Mouse (Mus musculus) neural tube, embryonic 13.5 days (tissue): Measurements from ENCODE around the gene Fuca2. TPM values are rescaled to one million over a fixed set of nuclear protein-coding genes. Genes with fewer than 3 reads are reported as not detected.
"Not testable (repeated sequence)": the region's sequence is repeated elsewhere in the genome, so short reads cannot be mapped to it uniquely, and the experiment has no call there.

ENCODE experiments used
- ATAC-seq: fragments of 200-750 bp; cut with Nextera tagmentation; 2 replicates; pipeline ENCODE4 v1.8.0; 2017; ENCODE audit warnings: low read depth, mild to moderate bottlenecking, moderate TSS enrichment, moderate library complexity
- H3K27ac ChIP-seq: fragments of 300-500 bp; sonication (generic); replicated peaks from 2 replicates; pipeline ENCODE4 v1.5.1; 2015; ENCODE audit warnings: moderate library complexity, mild to moderate bottlenecking, inconsistent platforms
- H3K27me3 ChIP-seq: fragments of 300-500 bp; sonication (generic); 2 replicates; pipeline ENCODE4 v1.6.1; 2015; ENCODE audit warnings: mild to moderate bottlenecking, inconsistent platforms
- H3K36me3 ChIP-seq: fragments of 300-500 bp; sonication (generic); 2 replicates; pipeline ENCODE4 v1.6.1; 2015; ENCODE audit warnings: mild to moderate bottlenecking, inconsistent platforms
- H3K4me1 ChIP-seq: fragments of 300-500 bp; sonication (generic); replicated peaks from 2 replicates; pipeline ENCODE4 v1.6.1; 2015; ENCODE audit warnings: inconsistent platforms
- H3K4me2 ChIP-seq: fragments of 300-500 bp; sonication (generic); 2 replicates; pipeline ENCODE4 v1.6.1; 2015; ENCODE audit warnings: inconsistent platforms, mild to moderate bottlenecking, moderate library complexity
- H3K4me3 ChIP-seq: fragments of 300-500 bp; sonication (generic); 2 replicates; pipeline ENCODE4 v1.5.1; 2015; ENCODE audit warnings: mild to moderate bottlenecking, inconsistent platforms
- H3K9ac ChIP-seq: fragments of 300-500 bp; sonication (generic); 2 replicates; pipeline ENCODE4 v1.6.1; 2015; ENCODE audit warnings: moderate library complexity, mild to moderate bottlenecking, inconsistent platforms
- H3K9me3 ChIP-seq: fragments of 300-500 bp; sonication (generic); 2 replicates; pipeline ENCODE4 v1.6.1; 2016; ENCODE audit warnings: inconsistent platforms
- WGBS: fragments of 180-500 bp; shearing (Covaris S2); methylation state at CpG from one replicate; pipeline ENCODE4 v1.1.7; 2015; 5-methylcytosine and 5-hydroxymethylcytosine counted together
- polyA plus RNA-seq: library from polyadenylated mRNA; unstranded; fragments of >200 nt; fragmentation: Nextera tagmentation; extraction: Ambion mirVana; gene quantifications from 2 replicates; pipeline ENCODE4 v1.2.1, GENCODE M21; 2015

The Fuca2 gene
- polyA plus RNA-seq: 36.9 and 37.7 TPM in 2 replicates

- 83% methylated on average over 2 of the region's 2 CpGs for WGBS
Measured at GRCm38 (mm10) chr10:13499331-13499730, at the start of gene Fuca2. Fuca2 (plus strand) TSS chr10:13499540.

GRCm38 (mm10) chr10:13451640-13452039, 47.7 kb upstream of the Fuca2 start:
- H3K27me3 ChIP-seq: no peaks in the 10 kb centered on the region
- no peak overlapping the region for H3K27ac ChIP-seq
- H3K4me2 ChIP-seq: no peak overlapping the region
- no peak overlapping the region for H3K9ac ChIP-seq
- no peak overlapping the region for H3K4me3 ChIP-seq
- WGBS: 86% methylated on average over 6 of the region's 6 CpGs
- H3K36me3 ChIP-seq: no peaks in the 10 kb centered on the region
- H3K4me1 ChIP-seq: peaks cover 2% of the 10 kb centered on the region; the same call in 1 of the 2 replicates
- no peaks in the 10 kb centered on the region for H3K9me3 ChIP-seq
- ATAC-seq: no peak

More at GRCm38 (mm10) chr10:13499331-13499730, at the start of gene Fuca2:
- H3K4me3 ChIP-seq: no peak within 1 kb of the TSS
- ATAC-seq: no peak
- H3K4me2 ChIP-seq: no peak within 1 kb of the TSS
- H3K27me3 ChIP-seq: no peaks in the 10 kb centered on the region
- peaks cover 12% of the 10 kb centered on the region for H3K4me1 ChIP-seq
- 0 out of 2 replicates have a peak, but pooled peaks cover 3% of the 10 kb centered on the region for H3K36me3 ChIP-seq
- H3K27ac ChIP-seq: no peak within 1 kb of the TSS
- H3K9me3 ChIP-seq: no peaks in the 10 kb centered on the region
- no peak within 1 kb of the TSS for H3K9ac ChIP-seq

GRCm38 (mm10) chr10:13453200-13453990, 45.9 kb upstream of the Fuca2 start:
- no peaks in the 10 kb centered on the region for H3K36me3 ChIP-seq
- no peaks in the 10 kb centered on the region; the same call in 1 of the 2 replicates for H3K4me1 ChIP-seq
- 77% methylated on average over 13 of the region's 13 CpGs for WGBS
- H3K9ac ChIP-seq: no peak overlapping the region
- H3K27ac ChIP-seq: no peak overlapping the region
- ATAC-seq: no peak
- no peak overlapping the region for H3K4me3 ChIP-seq
- no peaks in the 10 kb centered on the region for H3K9me3 ChIP-seq
- no peaks in the 10 kb centered on the region for H3K27me3 ChIP-seq
- H3K4me2 ChIP-seq: no peak overlapping the region

GRCm38 (mm10) chr10:13464295-13464694, 35.0 kb upstream of the Fuca2 start:
- not testable (repeated sequence) for H3K4me2 ChIP-seq, H3K9me3 ChIP-seq, H3K36me3 ChIP-seq, H3K27ac ChIP-seq, H3K9ac ChIP-seq, H3K4me1 ChIP-seq, H3K4me3 ChIP-seq, H3K27me3 ChIP-seq, ATAC-seq
- 90% methylated on average over 3 of the region's 3 CpGs for WGBS

- Histone ChIP-seq H3K27ac (no peak overlapping the region), H3K4me2 (no peak overlapping the region), H3K36me3 (no peaks in the 10 kb centered on the region), H3K4me3 (no peak overlapping the region), H3K9me3 (no peaks in the 10 kb centered on the region), H3K27me3 (peaks cover 8% of the 10 kb centered on the region), H3K4me1 (no peaks in the 10 kb centered on the region), H3K9ac (no peak overlapping the region)
- WGBS: 71% methylated on average over 5 of the region's 5 CpGs
- ATAC-seq: no peak
Measured at GRCm38 (mm10) chr10:13466925-13467324, 32.4 kb upstream of the Fuca2 start.

- H3K36me3 ChIP-seq, ATAC-seq, H3K4me2 ChIP-seq, H3K9ac ChIP-seq, H3K4me1 ChIP-seq, H3K9me3 ChIP-seq, H3K27ac ChIP-seq, H3K4me3 ChIP-seq: not testable (repeated sequence)
- WGBS: 75% methylated on average over 6 of the region's 6 CpGs
- H3K27me3 ChIP-seq: peaks cover 19% of the 10 kb centered on the region
Measured at GRCm38 (mm10) chr10:13468025-13468529, 31.3 kb upstream of the Fuca2 start.

GRCm38 (mm10) chr10:13470236-13470635, 29.1 kb upstream of the Fuca2 start:
- H3K9ac ChIP-seq: no peak overlapping the region
- no peaks in the 10 kb centered on the region for H3K36me3 ChIP-seq
- no peak overlapping the region for H3K4me2 ChIP-seq
- 89% methylated on average over 3 of the region's 3 CpGs for WGBS
- no peak overlapping the region for H3K4me3 ChIP-seq
- H3K27me3 ChIP-seq: peaks cover 37% of the 10 kb centered on the region
- H3K9me3 ChIP-seq: no peaks in the 10 kb centered on the region
- no peak for ATAC-seq
- H3K27ac ChIP-seq: no peak overlapping the region
- H3K4me1 ChIP-seq: peaks cover 19% of the 10 kb centered on the region

GRCm38 (mm10) chr10:13473287-13473832, 26.0 kb upstream of the Fuca2 start:
- Histone ChIP-seq H3K36me3 (no peaks in the 10 kb centered on the region), H3K4me2 (peak overlapping the region; percentile 100), H3K27ac (no peak overlapping the region), H3K4me1 (peaks cover 20% of the 10 kb centered on the region), H3K27me3 (peaks cover 52% of the 10 kb centered on the region), H3K9ac (peak overlapping the region; percentile 81), H3K4me3 (peak overlapping the region; percentile 68), H3K9me3 (no peaks in the 10 kb centered on the region)
- 14% methylated on average over 17 of the region's 17 CpGs for WGBS
- 0 out of 2 replicates have a peak, but pooled peaks have one; percentile 16 for ATAC-seq

GRCm38 (mm10) chr10:13473833-13474567, 25.3 kb upstream of the Fuca2 start, which contains the start of gene Phactr2:
Phactr2 (minus strand) TSS chr10:13474412.
- peak; percentile 87 for ATAC-seq
- Histone ChIP-seq H3K9me3 (no peaks in the 10 kb centered on the region), H3K4me1 (peaks cover 20% of the 10 kb centered on the region), H3K36me3 (no peaks in the 10 kb centered on the region), H3K4me3 (peak within 1 kb of the TSS; percentile 68), H3K4me2 (peak within 1 kb of the TSS; percentile 100), H3K27ac (no peak within 1 kb of the TSS), H3K9ac (peak within 1 kb of the TSS; percentile 81), H3K27me3 (peaks cover 52% of the 10 kb centered on the region)
- under 1% methylated on average over 68 of the region's 71 CpGs for WGBS

- Histone ChIP-seq H3K4me3 (peak overlapping the region; percentile 68), H3K4me1 (peaks cover 20% of the 10 kb centered on the region), H3K9me3 (no peaks in the 10 kb centered on the region), H3K27ac (no peak overlapping the region), H3K4me2 (peak overlapping the region; percentile 100), H3K27me3 (peaks cover 52% of the 10 kb centered on the region), H3K9ac (peak overlapping the region; percentile 81), H3K36me3 (no peaks in the 10 kb centered on the region)
- 7% methylated on average over 10 of the region's 10 CpGs for WGBS
- no peak; the same call in 1 of the 2 replicates for ATAC-seq
Measured at GRCm38 (mm10) chr10:13474568-13474955, 24.8 kb upstream of the Fuca2 start.

GRCm38 (mm10) chr10:13475121-13475520, 24.2 kb upstream of the Fuca2 start:
- Histone ChIP-seq H3K9me3 (no peaks in the 10 kb centered on the region), H3K4me3 (0 out of 2 replicates have a peak overlapping the region, but pooled peaks have one; percentile 68), H3K4me1 (peaks cover 20% of the 10 kb centered on the region), H3K9ac (no peak overlapping the region), H3K36me3 (no peaks in the 10 kb centered on the region), H3K27ac (no peak overlapping the region), H3K4me2 (peak overlapping the region; percentile 100), H3K27me3 (peaks cover 52% of the 10 kb centered on the region)
- 31% methylated on average over 7 of the region's 7 CpGs for WGBS
- no peak for ATAC-seq

GRCm38 (mm10) chr10:13479341-13479740, 20.0 kb upstream of the Fuca2 start:
- Histone ChIP-seq H3K4me2 (no peak overlapping the region), H3K27me3 (peaks cover 24% of the 10 kb centered on the region), H3K4me3 (no peak overlapping the region), H3K36me3 (no peaks in the 10 kb centered on the region), H3K27ac (no peak overlapping the region), H3K9ac (no peak overlapping the region), H3K4me1 (peaks cover 10% of the 10 kb centered on the region), H3K9me3 (no peaks in the 10 kb centered on the region)
- 87% methylated on average over 6 of the region's 6 CpGs for WGBS
- no peak for ATAC-seq
